ENCODE assay signal across 8 mouse cellular contexts in the genomic region with DNA sequence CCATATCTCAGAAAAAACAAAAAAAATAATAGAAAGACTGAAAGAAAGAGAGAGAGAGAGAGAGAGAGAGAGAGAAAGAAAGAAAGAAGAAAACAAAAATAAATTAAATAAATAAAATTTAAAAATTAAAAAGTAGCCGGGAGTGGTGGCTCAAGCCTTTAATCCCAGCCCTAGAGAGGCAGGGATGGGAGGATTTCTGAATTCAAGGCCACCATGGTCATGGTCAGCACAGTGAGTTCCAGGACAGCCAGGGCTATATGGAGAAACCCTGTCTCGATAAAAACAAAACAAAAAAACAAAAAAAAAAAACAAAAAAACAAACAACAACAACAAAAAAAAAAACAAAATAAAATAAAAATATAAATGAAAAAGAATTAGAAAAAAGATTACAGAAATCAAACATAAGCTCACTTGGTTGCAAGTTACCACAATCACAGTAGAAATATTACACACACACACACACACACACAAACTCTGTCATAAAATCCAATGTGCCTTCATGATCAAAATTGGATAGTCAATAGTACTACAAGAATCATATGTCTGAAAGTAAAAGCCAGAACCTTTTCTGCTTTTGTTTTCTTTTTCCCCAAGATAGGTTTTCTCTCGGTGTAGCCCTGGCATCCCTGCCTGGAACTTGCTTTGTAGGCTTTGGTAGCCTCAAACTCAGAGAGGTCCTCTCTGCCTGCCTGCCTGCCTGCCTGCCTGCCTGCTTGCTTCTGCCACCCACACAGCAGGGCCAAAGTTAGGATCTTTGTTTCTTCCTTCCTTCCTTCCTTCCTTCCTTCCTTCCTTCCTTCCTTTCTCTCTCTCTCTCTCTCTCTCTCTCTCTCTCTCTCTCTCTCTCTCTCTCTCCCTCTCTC.
DNase-seq lines count a peak whose midpoint lies in the region; ATAC-seq and TF ChIP-seq lines count a peak whose summit lies in the region.
"Not testable (repeated sequence)": the region's sequence is repeated elsewhere in the genome, so short reads cannot be mapped to it uniquely, and the experiment has no call there.

No protein-coding gene starts in this region.

- peak; percentile 93 for ATAC-seq in liver, embryonic 13.5 days (ENCODE audit: low read depth)
- ATAC-seq in midbrain, postnatal 0 days (ENCODE audit: low FRiP score): peak; percentile 94

- TF ChIP-seq POLR2A in cerebellum, adult 2 months (IDR thresholded peaks at IDR 0.05; ENCODE audit: borderline replicate concordance, insufficient read depth, low read length): not testable (repeated sequence)

- not testable (repeated sequence) for H3K4me1 ChIP-seq in cerebellum, adult 2 months (ENCODE audit: control insufficient read depth, insufficient read depth, low read length); liver, embryonic 13.5 days (replicated peaks); midbrain, postnatal 0 days (ENCODE audit: insufficient read depth, low read length)

- not testable (repeated sequence) for H3K9me3 ChIP-seq in liver, embryonic 13.5 days (replicated peaks); midbrain, postnatal 0 days (ENCODE audit: low read length)

- H3K27ac ChIP-seq in cerebellum, adult 2 months (ENCODE audit: insufficient read depth, low read length); liver, embryonic 13.5 days; midbrain, postnatal 0 days (ENCODE audit: low read depth, low read length): not testable (repeated sequence)

- not testable (repeated sequence) for H3K9ac ChIP-seq in liver, embryonic 13.5 days; midbrain, postnatal 0 days (replicated peaks; ENCODE audit: low read length, poor library complexity, severe bottlenecking)

- not testable (repeated sequence) for TF ChIP-seq CTCF in cerebellum, adult 2 months (IDR thresholded peaks at IDR 0.05; ENCODE audit: borderline replicate concordance, insufficient read depth, low read depth, low read length); midbrain, postnatal 0 days (IDR thresholded peaks at IDR 0.05)

- H3K27me3 ChIP-seq in cerebellum, adult 2 months (ENCODE audit: control insufficient read depth, insufficient read depth, low read length); liver, embryonic 13.5 days; midbrain, postnatal 0 days (ENCODE audit: insufficient read depth, low read length); splenic B cell, adult 2 months (ENCODE audit: control insufficient read depth, insufficient read depth, low read length, poor library complexity, severe bottlenecking): not testable (repeated sequence)

- 49% methylated on average over 3 of the region's 3 CpGs for WGBS in cerebellum, adult 2 months
- WGBS in liver, embryonic 13.5 days (ENCODE audit: insufficient replicate concordance): 22% methylated on average over 3 of the region's 3 CpGs
- 83% methylated on average over 2 of the region's 3 CpGs for WGBS in midbrain, postnatal 0 days

- H3K36me3 ChIP-seq in liver, embryonic 13.5 days; midbrain, postnatal 0 days (ENCODE audit: insufficient read depth, low read length); splenic B cell, adult 2 months (ENCODE audit: control insufficient read depth, insufficient read depth, low read length, poor library complexity, severe bottlenecking): not testable (repeated sequence)

- not testable (repeated sequence) for H3K4me2 ChIP-seq in liver, embryonic 13.5 days; midbrain, postnatal 0 days (ENCODE audit: low read depth, low read length, poor library complexity, severe bottlenecking)

- not testable (repeated sequence) for H3K4me3 ChIP-seq in cerebellum, adult 2 months (replicated peaks; ENCODE audit: insufficient read depth, low read depth, low read length); liver, embryonic 13.5 days (replicated peaks); midbrain, postnatal 0 days (ENCODE audit: low read depth, low read length)

- DNase-seq in CD8-positive naive resting alpha-beta T cell, adult 2 months (ENCODE audit: low read depth in 2 of 2, low spot score in 2 of 2): peak; percentile 21 to 37
- peak; percentile 9 to 18 for DNase-seq in cerebellum, adult 2 months
- DNase-seq in frontal cortex, postnatal 25 days (ENCODE audit: low spot score in 2 of 2): peak; percentile 18 to 21
- DNase-seq in heart, postnatal 4 days: peak; percentile 68
- peak; percentile 29 to 62 for DNase-seq in kidney, postnatal 36 days
- DNase-seq in liver, embryonic 13.5 days: peak; percentile 24
- DNase-seq in midbrain, postnatal 0 days (ENCODE audit: low spot score): not testable (repeated sequence)
- peak; percentile 3 for DNase-seq in splenic B cell, adult 2 months (ENCODE audit: low read depth, low spot score)
